Mouse (Mus musculus) midbrain, postnatal 0 days (tissue): ENCODE measurements at regions not wholly inside any gene's neighbourhood (a gene's known extent, or its start where the extent isn't known, plus 50 kb on each side); places are given as distances from the start of the nearest gene placed in this dataset.
A peak's percentile ranks its signal among the peaks of the same experiment; 100 is the strongest.

ENCODE experiments used
- ATAC-seq: fragments of 200-750 bp; cut with Nextera tagmentation; 2 replicates; pipeline ENCODE4 v1.8.0; 2017; ENCODE audit warnings: moderate number of reproducible peaks, mild to moderate bottlenecking, moderate TSS enrichment, moderate library complexity; ENCODE audit not compliant: low FRiP score
- DNase-seq: peaks from one replicate; pipeline ENCODE4 v3.0.0-alpha.2; 2015; ENCODE audit warnings: low spot score
- H3K27ac ChIP-seq: fragments of 300-500 bp; sonication (generic); 2 replicates; pipeline ENCODE4 v1.5.1; 2014; ENCODE audit warnings: low read depth, mild to moderate bottlenecking, low read length, mixed read lengths
- H3K27me3 ChIP-seq: fragments of 300-500 bp; sonication (generic); 2 replicates; pipeline ENCODE4 v1.6.1; 2014; ENCODE audit warnings: low read length, control low read depth, mixed read lengths; ENCODE audit not compliant: insufficient read depth
- H3K36me3 ChIP-seq: fragments of 300-500 bp; sonication (generic); 2 replicates; pipeline ENCODE4 v1.6.1; 2014; ENCODE audit warnings: low read length, control low read depth, mixed read lengths; ENCODE audit not compliant: insufficient read depth
- H3K4me1 ChIP-seq: fragments of 300-500 bp; sonication (generic); 2 replicates; pipeline ENCODE4 v1.6.1; 2014; ENCODE audit warnings: mild to moderate bottlenecking, control low read depth, antibody characterized with exemption, low read length, mixed read lengths; ENCODE audit not compliant: insufficient read depth
- H3K4me2 ChIP-seq: fragments of 300-500 bp; sonication (generic); 2 replicates; pipeline ENCODE4 v1.6.1; 2014; ENCODE audit warnings: low read depth, mild to moderate bottlenecking, low read length, mixed read lengths; ENCODE audit not compliant: poor library complexity, severe bottlenecking
- H3K4me3 ChIP-seq: fragments of 300-500 bp; sonication (generic); 2 replicates; pipeline ENCODE4 v1.5.1; 2014; ENCODE audit warnings: low read depth, mild to moderate bottlenecking, low read length, moderate library complexity
- H3K9ac ChIP-seq: fragments of 300-500 bp; sonication (generic); replicated peaks from 2 replicates; pipeline ENCODE4 v1.6.1; 2014; ENCODE audit warnings: mild to moderate bottlenecking, low read length, moderate library complexity, mixed read lengths; ENCODE audit not compliant: poor library complexity, severe bottlenecking
- H3K9me3 ChIP-seq: fragments of 300-500 bp; sonication (generic); 2 replicates; pipeline ENCODE4 v1.6.1; 2016; ENCODE audit warnings: low read length, control low read depth
- CTCF ChIP-seq: IDR thresholded peaks from 2 replicates; pipeline ENCODE4 v1.5.1; 2016; ENCODE audit warnings: antibody characterized with exemption, mild to moderate bottlenecking
- WGBS: fragments of 180-500 bp; shearing (Covaris S2); extraction: QIAGEN DNeasy Blood & Tissue Kit; methylation state at CpG from one replicate; pipeline ENCODE4 v1.1.7; 2014; 5-methylcytosine and 5-hydroxymethylcytosine counted together

DNA sequence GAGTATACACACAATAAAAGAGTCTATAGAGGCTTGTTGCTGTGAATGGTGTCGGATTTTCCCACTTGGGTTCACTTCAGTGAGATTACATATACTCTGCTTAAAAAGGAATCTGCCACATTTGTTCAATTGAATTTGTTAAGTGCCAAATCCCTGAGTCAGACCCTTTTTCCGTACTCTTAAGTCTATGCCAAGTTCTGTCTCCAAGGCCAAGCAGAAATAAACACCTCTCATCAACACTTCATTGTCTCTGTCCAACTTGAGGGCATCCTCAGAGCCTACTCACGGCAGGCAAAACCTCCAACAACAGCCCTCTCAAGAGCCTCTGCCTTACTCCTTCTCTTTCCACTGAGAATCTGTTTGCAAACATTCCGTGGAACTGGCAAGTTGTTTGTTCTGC is 325.6 kb upstream of the Nr2f2 start:
- Histone ChIP-seq H3K4me1 (no peaks in the 10 kb centered on the region), H3K27me3 (no peaks in the 10 kb centered on the region), H3K27ac (no peak overlapping the region), H3K9me3 (no peaks in the 10 kb centered on the region), H3K4me3 (no peak overlapping the region), H3K9ac (no peak overlapping the region), H3K4me2 (no peak overlapping the region), H3K36me3 (no peaks in the 10 kb centered on the region)
- ATAC-seq (no peak), DNase-seq (no peak)
- 77% methylated on average over 4 of the region's 4 CpGs for WGBS
- TF ChIP-seq CTCF: no peak

DNA sequence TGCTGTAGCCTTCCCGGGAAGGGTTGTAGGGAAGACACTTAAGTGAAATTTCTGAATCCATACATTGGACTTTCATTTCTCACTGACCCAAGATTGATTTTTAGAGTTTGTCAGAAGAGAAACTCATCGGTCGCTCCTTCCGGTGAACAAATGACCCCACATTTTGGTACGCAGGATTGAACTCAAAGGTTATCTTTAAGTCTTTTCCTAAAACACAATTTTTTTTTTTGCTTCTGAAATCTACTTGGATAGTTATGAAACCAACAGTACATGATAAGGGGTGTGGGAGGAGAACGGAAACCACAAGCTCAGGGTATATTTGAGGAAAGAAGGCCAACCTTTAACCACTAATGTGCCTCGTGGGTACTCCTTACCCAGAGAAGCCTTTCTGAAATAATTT is 324.3 kb upstream of the Nr2f2 start:
- no peak overlapping the region for H3K4me3 ChIP-seq
- H3K36me3 ChIP-seq: no peaks in the 10 kb centered on the region
- no peak for TF ChIP-seq CTCF
- no peak for DNase-seq
- H3K27ac ChIP-seq: no peak overlapping the region
- 96% methylated on average over 7 of the region's 7 CpGs for WGBS
- no peaks in the 10 kb centered on the region for H3K4me1 ChIP-seq
- H3K9ac ChIP-seq: no peak overlapping the region
- no peak for ATAC-seq
- H3K4me2 ChIP-seq: no peak overlapping the region
- no peaks in the 10 kb centered on the region for H3K9me3 ChIP-seq
- no peaks in the 10 kb centered on the region for H3K27me3 ChIP-seq

DNA sequence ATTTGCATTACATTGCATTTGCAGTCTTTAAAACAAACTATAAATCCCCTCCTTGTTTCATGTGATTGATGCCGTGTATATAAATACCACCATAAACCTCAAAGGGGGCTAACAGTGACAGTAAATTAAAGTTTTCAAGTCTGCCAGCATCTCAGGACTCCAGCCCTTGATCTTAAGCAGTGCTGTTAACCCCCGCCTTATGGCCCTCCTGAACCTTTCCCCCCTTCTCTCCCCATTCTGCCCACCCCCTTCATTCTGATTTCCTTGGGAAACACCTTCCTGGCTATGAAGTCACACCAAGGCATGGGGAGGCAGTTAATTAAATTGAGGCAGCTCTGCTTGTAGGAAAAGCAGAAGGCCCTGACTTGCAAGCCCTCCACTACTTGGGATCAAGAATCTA is 302.5 kb upstream of the Nr2f2 start:
- Histone ChIP-seq H3K4me1 (no peaks in the 10 kb centered on the region), H3K9me3 (no peaks in the 10 kb centered on the region), H3K27ac (no peak overlapping the region), H3K9ac (no peak overlapping the region), H3K4me3 (no peak overlapping the region), H3K4me2 (no peak overlapping the region), H3K36me3 (no peaks in the 10 kb centered on the region), H3K27me3 (no peaks in the 10 kb centered on the region)
- WGBS: 82% methylated on average over 2 of the region's 2 CpGs
- no peak for DNase-seq
- no peak for TF ChIP-seq CTCF
- no peak for ATAC-seq

GRCm38 (mm10) chr7:70660162-70660561 is 293.6 kb upstream of the Nr2f2 start:
- Histone ChIP-seq H3K27ac (no peak overlapping the region), H3K27me3 (no peaks in the 10 kb centered on the region), H3K9me3 (no peaks in the 10 kb centered on the region), H3K4me3 (no peak overlapping the region), H3K4me1 (no peaks in the 10 kb centered on the region), H3K4me2 (no peak overlapping the region), H3K36me3 (no peaks in the 10 kb centered on the region), H3K9ac (no peak overlapping the region)
- WGBS: 53% methylated on average over 5 of the region's 5 CpGs
- no peak for TF ChIP-seq CTCF
- ATAC-seq (no peak), DNase-seq (peak; percentile 44)

- no peak for ATAC-seq
- no peaks in the 10 kb centered on the region for H3K36me3 ChIP-seq
- H3K4me1 ChIP-seq: no peaks in the 10 kb centered on the region
- WGBS: 82% methylated on average over 8 of the region's 8 CpGs
- H3K4me2 ChIP-seq: no peak overlapping the region
- no peak for DNase-seq
- H3K9ac ChIP-seq: no peak overlapping the region
- no peak overlapping the region for H3K27ac ChIP-seq
- H3K27me3 ChIP-seq: no peaks in the 10 kb centered on the region
- no peak overlapping the region for H3K4me3 ChIP-seq
- H3K9me3 ChIP-seq: no peaks in the 10 kb centered on the region
- TF ChIP-seq CTCF: no peak
These were observed 283.3 kb upstream of the Nr2f2 start for GRCm38 (mm10) chr7:70649760-70650377.

- no peak for DNase-seq
These were observed 280.3 kb upstream of the Nr2f2 start for GRCm38 (mm10) chr7:70646801-70647200.

More at GRCm38 (mm10) chr7:70646801-70647200, 280.3 kb upstream of the Nr2f2 start:
- Histone ChIP-seq H3K9ac (no peak overlapping the region), H3K4me1 (no peaks in the 10 kb centered on the region), H3K27me3 (no peaks in the 10 kb centered on the region), H3K36me3 (no peaks in the 10 kb centered on the region), H3K27ac (no peak overlapping the region), H3K4me2 (no peak overlapping the region), H3K9me3 (no peaks in the 10 kb centered on the region), H3K4me3 (no peak overlapping the region)
- no peak for ATAC-seq
- TF ChIP-seq CTCF: no peak
- 77% methylated on average over 2 of the region's 2 CpGs for WGBS
